15 mouse cellular contexts compared by ENCODE assay signal in the genomic region with DNA sequence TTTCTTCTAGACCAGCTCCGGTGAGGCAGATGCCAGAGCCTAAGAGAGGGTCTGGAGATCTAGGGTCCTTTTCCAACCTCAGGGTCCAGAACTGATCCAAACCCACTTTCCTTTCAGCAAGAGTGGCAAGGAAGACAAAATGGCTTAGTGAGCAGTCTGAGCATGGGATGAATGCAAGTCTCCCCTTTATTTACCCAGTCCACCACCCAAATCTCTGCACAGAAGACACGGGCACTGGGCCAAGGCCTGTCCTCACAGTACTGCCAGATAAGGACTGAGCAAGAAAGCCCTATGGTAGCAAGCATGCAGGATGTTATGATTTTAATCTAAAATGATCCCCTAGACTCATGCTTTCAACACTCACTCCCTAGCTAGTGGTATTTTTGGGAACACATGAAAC. TPM values are rescaled to one million over a fixed set of nuclear protein-coding genes. Genes with fewer than 3 reads are reported as not detected.
A peak's percentile ranks its signal among the peaks of the same experiment; 100 is the strongest.
DNase-seq lines count a peak whose midpoint lies in the region; ATAC-seq and TF ChIP-seq lines count a peak whose summit lies in the region.
"Had no signal": no experiment of that assay in that cellular context is flagged by ENCODE, and none has a peak within 500 bp of the region (broad histone marks: within the 10 kb centered on the region; RNA-seq: fewer than 3 reads in every experiment).

No protein-coding gene starts in this region.

- peaks cover 30% of the 10 kb centered on the region for H3K4me1 ChIP-seq in heart, adult 2 months (ENCODE audit: control insufficient read depth, insufficient read depth, low read length)
- H3K4me1 ChIP-seq in heart, embryonic 10.5 days, result peaks cover 47% of the 10 kb centered on the region
- H3K4me1 ChIP-seq in lung, embryonic 14.5 days (ENCODE audit: insufficient read depth), result peaks cover 30% of the 10 kb centered on the region
- H3K4me1 ChIP-seq in cortical plate, adult 2 months (ENCODE audit: control insufficient read depth, insufficient read depth, low read length), result peaks cover 9% of the 10 kb centered on the region

- no peak for TF ChIP-seq EP300 in heart, adult 2 months (IDR thresholded peaks at IDR 0.05; ENCODE audit: insufficient read depth, low read depth, low read length)

- DNase-seq in heart, adult 2 months, result no peak
- no peak for DNase-seq in heart, embryonic 10.5 days (ENCODE audit: low spot score)
- peak; percentile 59 for DNase-seq in lung, embryonic 14.5 days
- no peak for DNase-seq in lung, postnatal 14 days
- peak; percentile 24 for DNase-seq in NIH3T3 (ENCODE audit: low read depth)
- DNase-seq in embryo, embryonic 10 days (ENCODE audit: low spot score), result no peak
- DNase-seq: right cerebral cortex, adult 18-20 months had no signal

- no peak overlapping the region for H3K9ac ChIP-seq in heart, adult 2 months (ENCODE audit: low read depth, low read length)
- H3K9ac ChIP-seq in lung, embryonic 14.5 days, result no peak overlapping the region

- no peak overlapping the region for H3K4me2 ChIP-seq in lung, embryonic 14.5 days
- H3K4me2 ChIP-seq: liver, embryonic 11.5 days had no signal

- no peak overlapping the region for H3K4me3 ChIP-seq in heart, adult 2 months
- no peak overlapping the region for H3K4me3 ChIP-seq in heart, embryonic 10.5 days
- no peak overlapping the region for H3K4me3 ChIP-seq in lung, embryonic 14.5 days (ENCODE audit: low read depth, low read length)
- H3K4me3 ChIP-seq in cortical plate, adult 2 months (ENCODE audit: insufficient read depth, low read length), result no peak overlapping the region

- no peak for TF ChIP-seq CTCF in heart, adult 2 months (IDR thresholded peaks at IDR 0.05)
- TF ChIP-seq CTCF in lung, embryonic 14.5 days (IDR thresholded peaks at IDR 0.05; ENCODE audit: low read depth), result no peak
- TF ChIP-seq CTCF in cortical plate, adult 2 months (IDR thresholded peaks at IDR 0.05; ENCODE audit: extremely low read depth, insufficient read depth, low read length), result no peak

- WGBS in heart, adult 2 months, result 33% methylated on average over 2 of the region's 2 CpGs
- WGBS in heart, embryonic 10.5 days, result 75% methylated on average over 2 of the region's 2 CpGs
- 62% methylated on average over 2 of the region's 2 CpGs for WGBS in lung, embryonic 14.5 days

- no peaks in the 10 kb centered on the region for H3K79me2 ChIP-seq in heart, adult 2 months (replicated peaks; ENCODE audit: control insufficient read depth, insufficient read depth, low read length)

- H3K9me3 ChIP-seq in heart, embryonic 10.5 days, result no peaks in the 10 kb centered on the region
- no peaks in the 10 kb centered on the region for H3K9me3 ChIP-seq in lung, embryonic 14.5 days (ENCODE audit: low read depth, low read length)

- peak overlapping the region; percentile 74; the same call in 1 of the 2 replicates for H3K27ac ChIP-seq in heart, adult 2 months
- no peak overlapping the region for H3K27ac ChIP-seq in heart, embryonic 10.5 days
- peak overlapping the region; percentile 50; the same call in 1 of the 2 replicates for H3K27ac ChIP-seq in lung, embryonic 14.5 days (ENCODE audit: low read depth)
- H3K27ac ChIP-seq in cortical plate, adult 2 months (ENCODE audit: insufficient read depth, low read length), result peak overlapping the region; percentile 54

- H3K27me3 ChIP-seq in heart, adult 2 months (ENCODE audit: control insufficient read depth, insufficient read depth, low read length), result no peaks in the 10 kb centered on the region
- H3K27me3 ChIP-seq in heart, embryonic 10.5 days (ENCODE audit: insufficient read depth, poor library complexity, severe bottlenecking), result peaks cover 32% of the 10 kb centered on the region
- peaks cover 10% of the 10 kb centered on the region for H3K27me3 ChIP-seq in lung, embryonic 14.5 days (ENCODE audit: insufficient read depth, low read length)
- H3K27me3 ChIP-seq: Patski had no signal

- TF ChIP-seq POLR2A in heart, adult 2 months (IDR thresholded peaks at IDR 0.05; ENCODE audit: insufficient read depth, low read depth, low read length), result no peak
- no peak for TF ChIP-seq POLR2A in cortical plate, adult 2 months (IDR thresholded peaks at IDR 0.05; ENCODE audit: extremely low read depth, insufficient read depth, low read length)

- H3K36me3 ChIP-seq in heart, adult 2 months (ENCODE audit: control insufficient read depth, insufficient read depth, low read length), result no peaks in the 10 kb centered on the region
- no peaks in the 10 kb centered on the region for H3K36me3 ChIP-seq in heart, embryonic 10.5 days
- no peaks in the 10 kb centered on the region for H3K36me3 ChIP-seq in lung, embryonic 14.5 days (ENCODE audit: insufficient read depth)

- intact Hi-C loops in heart, adult 2 months (cut with DNase I), result no loop called here

- no peak for ATAC-seq in lung, embryonic 14.5 days (ENCODE audit: insufficient read depth)
- ATAC-seq: CD4-positive, CD25-positive, alpha-beta regulatory T cell, adult 4 months; intestine, postnatal 0 days; Patski had no signal

RNA-seq across cellular contexts. Expression of gene Vwa1, which starts 3.3 kb away (rescaled TPM):
- total RNA-seq in heart, adult 2 months (2021), result 1 to 10 TPM; 6.4 to 9.8 TPM
- polyA plus RNA-seq in heart, adult 2 months (2012; rRNA removed), result 14.4 and 21.7 TPM in 2 replicates
- 2.1 and 3.1 TPM in 2 replicates for polyA plus RNA-seq in heart, embryonic 10.5 days (2016; fragmentation: Nextera tagmentation; extraction: Ambion mirVana)
- polyA plus RNA-seq in lung, embryonic 14.5 days (2014; fragmentation: Nextera tagmentation; extraction: Ambion mirVana), result 8.7 and 8.9 TPM in 2 replicates
- 29.8 and 32.1 TPM in 2 replicates for polyA plus RNA-seq in cortical plate, adult 2 months (2012; rRNA removed)

RNA-seq across cellular contexts. Expression of gene Tmem88b, which starts 7.9 kb away (rescaled TPM):
- total RNA-seq in heart, adult 2 months (2021), result 1 to 10 TPM in 1 of 2 experiments, under 1 TPM in 1; 0.84 to 1.1 TPM
- polyA plus RNA-seq in heart, adult 2 months (2012; rRNA removed), result 0.96 and 2.0 TPM in 2 replicates
- 2.1 and 4.7 TPM in 2 replicates for polyA plus RNA-seq in heart, embryonic 10.5 days (2016; fragmentation: Nextera tagmentation; extraction: Ambion mirVana)
- polyA plus RNA-seq in lung, embryonic 14.5 days (2014; fragmentation: Nextera tagmentation; extraction: Ambion mirVana), result 0.12 and 0.15 TPM in 2 replicates
- polyA plus RNA-seq in cortical plate, adult 2 months (2012; rRNA removed), result 39.2 and 50.5 TPM in 2 replicates
- polyA plus RNA-seq: CD4-positive, CD25-positive, alpha-beta regulatory T cell, adult 4 months had no signal

RNA-seq across cellular contexts. Expression of gene Ankrd65, which starts 12.4 kb away (rescaled TPM):
- not detected for total RNA-seq in heart, adult 2 months (2021)
- 0.41 TPM in 1 of 2 replicates, not detected in the other for polyA plus RNA-seq in heart, adult 2 months (2012; rRNA removed)
- polyA plus RNA-seq in heart, embryonic 10.5 days (2016; fragmentation: Nextera tagmentation; extraction: Ambion mirVana), result not detected in 2 replicates
- not detected in 2 replicates for polyA plus RNA-seq in lung, embryonic 14.5 days (2014; fragmentation: Nextera tagmentation; extraction: Ambion mirVana)
- polyA plus RNA-seq in cortical plate, adult 2 months (2012; rRNA removed), result not detected in 2 replicates
- total RNA-seq: heart, adult 18-20 months had no signal
- polyA plus RNA-seq: CD4-positive, CD25-positive, alpha-beta regulatory T cell, adult 4 months; frontal cortex, adult 2 months; intestine, postnatal 0 days; large intestine, adult 2 months; liver, embryonic 11.5 days; Patski had no signal

RNA-seq across cellular contexts. Expression of gene Atad3a, which starts 16.9 kb away (rescaled TPM):
- 10 to 100 TPM; 42.3 to 47.7 TPM for total RNA-seq in heart, adult 2 months (2021)
- polyA plus RNA-seq in heart, adult 2 months (2012; rRNA removed), result 83.7 and 85.4 TPM in 2 replicates
- 133 and 147 TPM in 2 replicates for polyA plus RNA-seq in heart, embryonic 10.5 days (2016; fragmentation: Nextera tagmentation; extraction: Ambion mirVana)
- polyA plus RNA-seq in lung, embryonic 14.5 days (2014; fragmentation: Nextera tagmentation; extraction: Ambion mirVana), result 96.6 and 102 TPM in 2 replicates
- polyA plus RNA-seq in cortical plate, adult 2 months (2012; rRNA removed), result 84.4 and 93.0 TPM in 2 replicates

RNA-seq across cellular contexts. Expression of gene Mrpl20, which starts 24.9 kb away (rescaled TPM):
- total RNA-seq in heart, adult 2 months (2021), result 10 to 100 TPM; 69.9 to 77.9 TPM
- 49.6 and 50.7 TPM in 2 replicates for polyA plus RNA-seq in heart, adult 2 months (2012; rRNA removed)
- 176 and 226 TPM in 2 replicates for polyA plus RNA-seq in heart, embryonic 10.5 days (2016; fragmentation: Nextera tagmentation; extraction: Ambion mirVana)
- polyA plus RNA-seq in lung, embryonic 14.5 days (2014; fragmentation: Nextera tagmentation; extraction: Ambion mirVana), result 226 and 231 TPM in 2 replicates
- polyA plus RNA-seq in cortical plate, adult 2 months (2012; rRNA removed), result 105 and 110 TPM in 2 replicates

Comparison
In these comparisons a context has a peak if more than half of its experiments do, and no peak if none do; other contexts are left out.
1. DNase-seq: peak in lung, embryonic 14.5 days (single experiment) and NIH3T3 (single experiment); none in heart, adult 2 months (0 of 2), heart, embryonic 10.5 days (single experiment), lung, postnatal 14 days (single experiment) and embryo, embryonic 10 days (single experiment).